Mouse (Mus musculus): ENCODE results near the gene Foxj1. TPM values are rescaled to one million over a fixed set of nuclear protein-coding genes. Genes with fewer than 3 reads are reported as not detected.
A peak's percentile ranks its signal among the peaks of the same experiment; 100 is the strongest.
"Not testable (repeated sequence)": the region's sequence is repeated elsewhere in the genome, so short reads cannot be mapped to it uniquely, and the experiment has no call there.

The Foxj1 gene
- polyA plus RNA-seq (2015; fragmentation: Nextera tagmentation; extraction: Ambion mirVana) = 0.25 and 0.37 TPM in 2 replicates

GRCm38 (mm10) chr11:116335244-116336036, at the start of gene Foxj1:
Foxj1 (minus strand) TSS chr11:116335399.
- Histone ChIP-seq H3K4me1 (peaks cover 45% of the 10 kb centered on the region), H3K9ac (peak within 1 kb of the TSS; percentile 71), H3K4me3 (peak within 1 kb of the TSS; percentile 63), H3K27me3 (peaks cover 38% of the 10 kb centered on the region), H3K4me2 (replicated peaks) (peak within 1 kb of the TSS; percentile 96), H3K36me3 (peaks cover 16% of the 10 kb centered on the region), H3K9me3 (no peaks in the 10 kb centered on the region), H3K27ac (peak within 1 kb of the TSS; percentile 33; the same call in 1 of the 2 replicates)
- ATAC-seq (ENCODE audit: low FRiP score, low read depth) = peak; percentile 90
- under 1% methylated on average over 61 of the region's 61 CpGs for WGBS

- H3K27ac ChIP-seq = no peak overlapping the region
- H3K9me3 ChIP-seq = no peaks in the 10 kb centered on the region
- no peak for ATAC-seq (ENCODE audit: low FRiP score, low read depth)
- peaks cover 22% of the 10 kb centered on the region for H3K4me1 ChIP-seq
- no peak overlapping the region for H3K4me2 ChIP-seq (replicated peaks)
- WGBS = 81% methylated on average over 11 of the region's 11 CpGs
- no peaks in the 10 kb centered on the region for H3K27me3 ChIP-seq
- H3K9ac ChIP-seq = peak overlapping the region; percentile 35; the same call in 1 of the 2 replicates
- H3K4me3 ChIP-seq = no peak overlapping the region
- peaks cover 18% of the 10 kb centered on the region for H3K36me3 ChIP-seq
Observed at GRCm38 (mm10) chr11:116384171-116384570, 49.0 kb upstream of the Foxj1 start.

GRCm38 (mm10) chr11:116383070-116383469, 47.9 kb upstream of the Foxj1 start:
- Histone ChIP-seq H3K4me1 (peaks cover 22% of the 10 kb centered on the region), H3K36me3 (peaks cover 14% of the 10 kb centered on the region)
- 86% methylated on average over 5 of the region's 5 CpGs for WGBS
- H3K4me3 ChIP-seq; H3K4me2 ChIP-seq (replicated peaks); H3K27ac ChIP-seq; H3K27me3 ChIP-seq; H3K9me3 ChIP-seq; ATAC-seq (ENCODE audit: low FRiP score, low read depth); H3K9ac ChIP-seq: not testable (repeated sequence)

GRCm38 (mm10) chr11:116380767-116381166, 45.6 kb upstream of the Foxj1 start:
- Histone ChIP-seq H3K4me3 (no peak overlapping the region), H3K9me3 (no peaks in the 10 kb centered on the region), H3K4me2 (replicated peaks) (no peak overlapping the region), H3K27me3 (no peaks in the 10 kb centered on the region), H3K4me1 (peaks cover 7% of the 10 kb centered on the region; the same call in 1 of the 2 replicates), H3K36me3 (peaks cover 14% of the 10 kb centered on the region), H3K27ac (no peak overlapping the region), H3K9ac (no peak overlapping the region)
- 80% methylated on average over 7 of the region's 7 CpGs for WGBS
- no peak for ATAC-seq (ENCODE audit: low FRiP score, low read depth)

- peaks cover 7% of the 10 kb centered on the region; the same call in 1 of the 2 replicates for H3K4me1 ChIP-seq
- no peak for ATAC-seq (ENCODE audit: low FRiP score, low read depth)
Observed at GRCm38 (mm10) chr11:116379530-116379929, 44.3 kb upstream of the Foxj1 start.

GRCm38 (mm10) chr11:116376945-116377661, 41.9 kb upstream of the Foxj1 start:
- Histone ChIP-seq H3K9me3 (no peaks in the 10 kb centered on the region), H3K4me1 (peaks cover 14% of the 10 kb centered on the region), H3K36me3 (peaks cover 7% of the 10 kb centered on the region; the same call in 1 of the 2 replicates), H3K4me3 (no peak overlapping the region), H3K27ac (no peak overlapping the region), H3K9ac (no peak overlapping the region), H3K4me2 (replicated peaks) (no peak overlapping the region), H3K27me3 (no peaks in the 10 kb centered on the region)
- ATAC-seq (ENCODE audit: low FRiP score, low read depth) = no peak
- WGBS = 75% methylated on average over 7 of the region's 7 CpGs

More at GRCm38 (mm10) chr11:116379530-116379929, 44.3 kb upstream of the Foxj1 start:
- H3K27me3 ChIP-seq = no peaks in the 10 kb centered on the region
- no peak overlapping the region for H3K27ac ChIP-seq
- no peak overlapping the region for H3K9ac ChIP-seq
- 80% methylated on average over 6 of the region's 6 CpGs for WGBS
- H3K36me3 ChIP-seq = peaks cover 14% of the 10 kb centered on the region
- no peak overlapping the region for H3K4me3 ChIP-seq
- H3K4me2 ChIP-seq (replicated peaks) = no peak overlapping the region
- H3K9me3 ChIP-seq = no peaks in the 10 kb centered on the region

- H3K27me3 ChIP-seq = no peaks in the 10 kb centered on the region
- no peak overlapping the region for H3K9ac ChIP-seq
- H3K36me3 ChIP-seq = peaks cover 3% of the 10 kb centered on the region; the same call in 1 of the 2 replicates
- no peak overlapping the region for H3K27ac ChIP-seq
- peaks cover 32% of the 10 kb centered on the region for H3K4me1 ChIP-seq
- WGBS = 74% methylated on average over 4 of the region's 4 CpGs
- H3K4me2 ChIP-seq (replicated peaks) = no peak overlapping the region
- H3K4me3 ChIP-seq = no peak overlapping the region
- ATAC-seq (ENCODE audit: low FRiP score, low read depth) = no peak
- H3K9me3 ChIP-seq = no peaks in the 10 kb centered on the region
Observed at GRCm38 (mm10) chr11:116371894-116372450, 36.8 kb upstream of the Foxj1 start.

GRCm38 (mm10) chr11:116369633-116370032, 34.4 kb upstream of the Foxj1 start:
- Histone ChIP-seq H3K27me3 (no peaks in the 10 kb centered on the region), H3K4me2 (replicated peaks) (no peak overlapping the region), H3K4me1 (peaks cover 46% of the 10 kb centered on the region), H3K9me3 (no peaks in the 10 kb centered on the region), H3K4me3 (no peak overlapping the region), H3K27ac (no peak overlapping the region), H3K9ac (no peak overlapping the region), H3K36me3 (peaks cover 3% of the 10 kb centered on the region; the same call in 1 of the 2 replicates)
- 57% methylated on average over 5 of the region's 5 CpGs for WGBS
- ATAC-seq (ENCODE audit: low FRiP score, low read depth) = no peak

- WGBS = 81% methylated on average over 14 of the region's 14 CpGs
- H3K9me3 ChIP-seq = no peaks in the 10 kb centered on the region
- H3K4me1 ChIP-seq = peaks cover 50% of the 10 kb centered on the region
- no peak overlapping the region for H3K4me3 ChIP-seq
- no peak overlapping the region for H3K4me2 ChIP-seq (replicated peaks)
- peaks cover 3% of the 10 kb centered on the region; the same call in 1 of the 2 replicates for H3K36me3 ChIP-seq
- no peak for ATAC-seq (ENCODE audit: low FRiP score, low read depth)
- no peaks in the 10 kb centered on the region for H3K27me3 ChIP-seq
- no peak overlapping the region for H3K9ac ChIP-seq
- H3K27ac ChIP-seq = peak overlapping the region; percentile 48; the same call in 1 of the 2 replicates
Observed at GRCm38 (mm10) chr11:116369051-116369450, 33.9 kb upstream of the Foxj1 start.

GRCm38 (mm10) chr11:116368116-116368515, 32.9 kb upstream of the Foxj1 start:
- Histone ChIP-seq H3K27ac (no peak overlapping the region), H3K4me1 (peaks cover 48% of the 10 kb centered on the region), H3K4me3 (no peak overlapping the region), H3K9ac (no peak overlapping the region), H3K27me3 (no peaks in the 10 kb centered on the region), H3K9me3 (no peaks in the 10 kb centered on the region), H3K36me3 (peaks cover 3% of the 10 kb centered on the region; the same call in 1 of the 2 replicates), H3K4me2 (replicated peaks) (no peak overlapping the region)
- 20% methylated on average over 9 of the region's 9 CpGs for WGBS
- no peak for ATAC-seq (ENCODE audit: low FRiP score, low read depth)

GRCm38 (mm10) chr11:116366647-116367046, 31.4 kb upstream of the Foxj1 start:
- Histone ChIP-seq H3K9ac (no peak overlapping the region), H3K4me1 (peaks cover 42% of the 10 kb centered on the region), H3K4me2 (replicated peaks) (no peak overlapping the region), H3K27me3 (no peaks in the 10 kb centered on the region), H3K27ac (no peak overlapping the region), H3K36me3 (peaks cover 7% of the 10 kb centered on the region; the same call in 1 of the 2 replicates), H3K9me3 (no peaks in the 10 kb centered on the region), H3K4me3 (no peak overlapping the region)
- WGBS = 88% methylated on average over 1 of the region's 1 CpGs
- no peak for ATAC-seq (ENCODE audit: low FRiP score, low read depth)

- no peaks in the 10 kb centered on the region for H3K27me3 ChIP-seq
- peak overlapping the region; percentile 27; the same call in 1 of the 2 replicates for H3K4me2 ChIP-seq (replicated peaks)
- WGBS = 70% methylated on average over 2 of the region's 2 CpGs
- H3K36me3 ChIP-seq = peaks cover 10% of the 10 kb centered on the region; the same call in 1 of the 2 replicates
- ATAC-seq (ENCODE audit: low FRiP score, low read depth) = no peak
- no peak overlapping the region for H3K4me3 ChIP-seq
- peaks cover 38% of the 10 kb centered on the region for H3K4me1 ChIP-seq
- H3K9ac ChIP-seq = no peak overlapping the region
- no peak overlapping the region for H3K27ac ChIP-seq
- H3K9me3 ChIP-seq = no peaks in the 10 kb centered on the region
Observed at GRCm38 (mm10) chr11:116366124-116366523, 30.9 kb upstream of the Foxj1 start.

Data from limb, embryonic 13.5 days (tissue).